ENCODE assay signal across 20 mouse cellular contexts in the genomic region with DNA sequence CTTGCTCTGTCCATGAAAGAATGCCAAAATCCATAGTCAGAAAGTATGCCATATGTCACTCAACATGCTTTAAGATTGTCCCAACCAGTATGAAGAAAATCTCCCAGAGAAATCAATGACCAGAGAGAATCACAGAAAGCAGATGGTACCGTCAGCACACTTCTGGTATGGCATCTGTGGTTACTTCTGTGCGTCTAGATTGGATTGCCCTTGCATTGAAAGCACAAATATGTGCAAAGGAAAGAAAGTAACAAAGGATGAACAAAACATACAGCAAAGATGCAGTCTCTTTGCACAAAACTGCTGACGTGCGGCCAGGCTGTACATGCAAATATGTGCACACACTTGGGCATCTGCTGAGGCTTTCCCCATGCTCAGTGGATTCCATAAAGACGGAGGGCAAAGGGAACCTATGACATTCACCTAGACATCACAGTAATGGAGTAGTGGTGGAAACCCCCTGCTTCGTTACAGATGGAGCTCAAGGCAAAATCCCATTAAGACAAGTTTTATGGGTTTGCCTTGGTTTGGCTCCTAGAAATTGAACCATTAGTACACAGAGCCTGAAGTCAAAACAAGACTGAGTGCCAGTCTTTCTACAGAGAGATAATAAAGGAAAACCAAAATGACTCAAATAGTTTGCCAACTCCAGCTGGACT.
A peak's percentile ranks its signal among the peaks of the same experiment; 100 is the strongest.
DNase-seq lines count a peak whose midpoint lies in the region; ATAC-seq and TF ChIP-seq lines count a peak whose summit lies in the region.
"Had no signal": no experiment of that assay in that cellular context is flagged by ENCODE, and none has a peak within 500 bp of the region (broad histone marks: within the 10 kb centered on the region; RNA-seq: fewer than 3 reads in every experiment).

No protein-coding gene starts in this region.

- intact Hi-C loops in left cerebral cortex, postnatal 25 days (cut with DNase I), result no loop called here

- no peak overlapping the region for H3K4me2 ChIP-seq in forebrain, postnatal 0 days (ENCODE audit: low read depth)
- H3K4me2 ChIP-seq: liver, embryonic 13.5 days had no signal

- H3K27me3 ChIP-seq in forebrain, postnatal 0 days (ENCODE audit: insufficient read depth, low read length), result no peaks in the 10 kb centered on the region
- H3K27me3 ChIP-seq: liver, embryonic 13.5 days had no signal

- no peak overlapping the region for H3K27ac ChIP-seq in forebrain, postnatal 0 days (ENCODE audit: low read depth, low read length)
- H3K27ac ChIP-seq: embryonic facial prominence, embryonic 10.5 days; heart, embryonic 10.5 days; liver, embryonic 13.5 days had no signal

- H3K36me3 ChIP-seq in forebrain, postnatal 0 days (ENCODE audit: insufficient read depth), result no peaks in the 10 kb centered on the region
- H3K36me3 ChIP-seq: embryonic facial prominence, embryonic 10.5 days; heart, embryonic 10.5 days; liver, embryonic 13.5 days had no signal

- 64% methylated on average over 6 of the region's 6 CpGs for WGBS in forebrain, postnatal 0 days

- TF ChIP-seq CTCF in forebrain, postnatal 0 days (IDR thresholded peaks at IDR 0.05; ENCODE audit: low read depth), result no peak

- no peaks in the 10 kb centered on the region for H3K4me1 ChIP-seq in forebrain, postnatal 0 days (ENCODE audit: insufficient read depth)
- H3K4me1 ChIP-seq: embryonic facial prominence, embryonic 10.5 days; heart, embryonic 10.5 days; liver, embryonic 13.5 days had no signal

- no peak overlapping the region for H3K9ac ChIP-seq in forebrain, postnatal 0 days
- H3K9ac ChIP-seq: liver, embryonic 13.5 days had no signal

- ATAC-seq in cerebellum, adult (ENCODE audit: insufficient number of reproducible peaks, low FRiP score, low TSS enrichment), result no peak
- peak; percentile 84 for ATAC-seq in forebrain, postnatal 0 days
- ATAC-seq in erythroid progenitor cell, adult 5-6 weeks (replicated peaks; ENCODE audit: low FRiP score, poor library complexity, severe bottlenecking), result no peak
- ATAC-seq: activated CD4-positive, CD25-positive, alpha-beta regulatory T cell, adult 4 months; inflammation-experienced regulatory T-cells, adult 6 months; midbrain, embryonic 16.5 days had no signal

- no peaks in the 10 kb centered on the region for H3K9me3 ChIP-seq in forebrain, postnatal 0 days (ENCODE audit: low read length)
- H3K9me3 ChIP-seq: embryonic facial prominence, embryonic 10.5 days; heart, embryonic 10.5 days; liver, embryonic 13.5 days had no signal

- no peak overlapping the region for H3K4me3 ChIP-seq in forebrain, postnatal 0 days (ENCODE audit: low read depth, low read length)
- H3K4me3 ChIP-seq: embryonic facial prominence, embryonic 10.5 days; erythroblast, embryonic 14.5 days; heart, embryonic 10.5 days; liver, embryonic 13.5 days had no signal

- DNase-seq in cerebellum, postnatal 14 days, result peak; percentile 3 to 29
- DNase-seq in left cerebral cortex, postnatal 25 days (ENCODE audit: low spot score in 2 of 2), result peak; percentile 23 to 25
- no peak for DNase-seq in left cerebral cortex, adult 11 months (ENCODE audit: low spot score)
- DNase-seq in forebrain, postnatal 0 days, result peak; percentile 85
- DNase-seq in layer of hippocampus, postnatal 14 days (ENCODE audit: low spot score in 2 of 2), result peak; percentile 58 to 84
- no peak for DNase-seq in spleen, adult 18-20 months
- DNase-seq: adrenal gland, postnatal 36 days; cerebellum, adult 11 months; gastrocnemius, postnatal 25 days; kidney, adult 9 months; liver, embryonic 13.5 days; thymus, postnatal 14 days had no signal

Comparison
In these comparisons a context has a peak if more than half of its experiments do, and no peak if none do; other contexts are left out.
1. DNase-seq: peak in cerebellum, postnatal 14 days (2 of 2), left cerebral cortex, postnatal 25 days (2 of 2), forebrain, postnatal 0 days (single experiment) and layer of hippocampus, postnatal 14 days (2 of 2); none in left cerebral cortex, adult 11 months (single experiment) and spleen, adult 18-20 months (0 of 2).